Mouse (Mus musculus) forebrain, embryonic 11.5 days (tissue): ENCODE measurements around the gene Stk32c. TPM values are rescaled to one million over a fixed set of nuclear protein-coding genes. Genes with fewer than 3 reads are reported as not detected.

Experiments used
- ATAC-seq: fragments of 200-750 bp; cut with Nextera tagmentation; replicated peaks from 2 replicates; pipeline ENCODE4 v1.8.0; 2017; ENCODE audit warnings: moderate TSS enrichment; ENCODE audit not compliant: low FRiP score
- DNase-seq: peaks from one replicate; pipeline ENCODE4 v3.0.0-alpha.2; 2017; ENCODE audit warnings: low spot score
- H3K27ac ChIP-seq: fragments of 300-500 bp; sonication (generic); 2 replicates; pipeline ENCODE4 v1.5.1; 2014; ENCODE audit warnings: low read depth, low read length
- H3K27me3 ChIP-seq: fragments of 300-500 bp; sonication (generic); 2 replicates; pipeline ENCODE4 v1.6.1; 2014; ENCODE audit warnings: mild to moderate bottlenecking, low read length, mixed read lengths; ENCODE audit not compliant: control insufficient read depth, insufficient read depth
- H3K36me3 ChIP-seq: fragments of 300-500 bp; sonication (generic); 2 replicates; pipeline ENCODE4 v1.6.1; 2014; ENCODE audit warnings: mild to moderate bottlenecking, low read length, moderate library complexity, mixed read lengths; ENCODE audit not compliant: control insufficient read depth, insufficient read depth
- H3K4me1 ChIP-seq: fragments of 300-500 bp; sonication (generic); replicated peaks from 2 replicates; pipeline ENCODE4 v1.6.1; 2014; ENCODE audit warnings: low read length, mixed read lengths; ENCODE audit not compliant: control insufficient read depth, insufficient read depth
- H3K4me2 ChIP-seq: fragments of 300-500 bp; sonication (generic); 2 replicates; pipeline ENCODE4 v1.6.1; 2014; ENCODE audit warnings: low read depth, mild to moderate bottlenecking, low read length, moderate library complexity, mixed read lengths; ENCODE audit not compliant: severe bottlenecking
- H3K4me3 ChIP-seq: fragments of 300-500 bp; sonication (generic); 2 replicates; pipeline ENCODE4 v1.5.1; 2014; ENCODE audit warnings: low read depth, low read length
- H3K9ac ChIP-seq: fragments of 300-500 bp; sonication (generic); 2 replicates; pipeline ENCODE4 v1.6.1; 2014; ENCODE audit warnings: low read length
- H3K9me3 ChIP-seq: fragments of 300-500 bp; sonication (generic); 2 replicates; pipeline ENCODE4 v1.6.1; 2016; ENCODE audit warnings: low read length, mixed read lengths; ENCODE audit not compliant: control insufficient read depth
- WGBS: fragments of 180-500 bp; shearing (Covaris S2); extraction: QIAGEN DNeasy Blood & Tissue Kit; methylation state at CpG from one replicate; pipeline ENCODE4 v1.1.7; 2014; 5-methylcytosine and 5-hydroxymethylcytosine counted together
- polyA plus RNA-seq: library from polyadenylated mRNA; unstranded; fragments of >200 nt; fragmentation: Nextera tagmentation; extraction: Ambion mirVana; gene quantifications from 2 replicates; pipeline ENCODE4 v1.2.1, GENCODE M21; 2014

Stk32c gene
- polyA plus RNA-seq, 1 experiment from 2014 or later, result 0.16 TPM

DNA sequence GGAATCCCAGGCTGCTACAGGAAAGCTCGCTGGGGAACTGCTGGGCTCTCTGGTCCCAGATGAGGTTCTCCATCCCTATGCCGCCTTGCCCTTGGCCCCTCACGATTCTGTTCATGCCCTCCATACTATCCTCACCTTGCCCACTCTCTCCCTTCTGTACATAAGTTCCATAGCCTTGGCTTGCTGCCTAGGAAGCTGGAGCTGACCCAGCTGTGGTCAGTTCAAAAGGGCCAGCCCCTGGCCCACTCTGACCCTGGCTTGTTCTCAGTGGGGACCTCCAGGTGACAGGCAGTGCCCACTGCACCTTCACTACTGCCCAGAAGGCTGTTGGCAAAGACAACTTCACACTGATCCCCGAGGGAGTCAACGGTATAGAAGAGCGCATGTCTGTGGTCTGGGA lies 116.7 kb downstream of the Stk32c start:
- no peaks in the 10 kb centered on the region for H3K9me3 ChIP-seq
- H3K27ac ChIP-seq, result no peak overlapping the region
- no peaks in the 10 kb centered on the region for H3K27me3 ChIP-seq
- DNase-seq, result no peak
- H3K9ac ChIP-seq, result no peak overlapping the region
- H3K4me1 ChIP-seq, result no peaks in the 10 kb centered on the region
- no peak overlapping the region for H3K4me3 ChIP-seq
- H3K4me2 ChIP-seq, result no peak overlapping the region
- 95% methylated on average over 6 of the region's 6 CpGs for WGBS
- no peak for ATAC-seq
- peaks cover 2% of the 10 kb centered on the region; the same call in 1 of the 2 replicates for H3K36me3 ChIP-seq

DNA sequence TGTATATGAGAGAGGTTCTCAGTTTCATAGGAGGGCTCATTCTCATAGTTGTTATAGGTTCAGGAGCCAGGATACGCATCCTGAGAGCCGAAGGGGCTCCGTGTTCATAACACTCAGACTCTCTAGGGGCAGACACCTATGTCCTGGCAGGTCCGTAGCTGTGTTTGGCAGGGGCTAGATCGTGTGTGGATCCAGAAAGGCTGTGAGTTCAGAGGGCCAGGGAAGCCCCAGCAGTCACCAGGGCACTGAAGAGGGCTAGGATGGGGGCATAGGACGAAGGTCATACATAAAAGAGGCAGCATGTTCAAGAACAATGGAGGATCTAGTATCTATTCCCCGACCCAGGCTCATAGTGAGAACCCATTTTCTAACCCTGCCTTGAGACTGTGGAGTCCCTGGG lies 117.8 kb downstream of the Stk32c start:
- Histone ChIP-seq H3K27ac (no peak overlapping the region), H3K4me3 (no peak overlapping the region), H3K36me3 (peaks cover 2% of the 10 kb centered on the region; the same call in 1 of the 2 replicates), H3K4me2 (no peak overlapping the region), H3K27me3 (no peaks in the 10 kb centered on the region), H3K4me1 (no peaks in the 10 kb centered on the region), H3K9ac (no peak overlapping the region), H3K9me3 (no peaks in the 10 kb centered on the region)
- WGBS, result 88% methylated on average over 7 of the region's 7 CpGs
- ATAC-seq (no peak), DNase-seq (no peak)

DNA sequence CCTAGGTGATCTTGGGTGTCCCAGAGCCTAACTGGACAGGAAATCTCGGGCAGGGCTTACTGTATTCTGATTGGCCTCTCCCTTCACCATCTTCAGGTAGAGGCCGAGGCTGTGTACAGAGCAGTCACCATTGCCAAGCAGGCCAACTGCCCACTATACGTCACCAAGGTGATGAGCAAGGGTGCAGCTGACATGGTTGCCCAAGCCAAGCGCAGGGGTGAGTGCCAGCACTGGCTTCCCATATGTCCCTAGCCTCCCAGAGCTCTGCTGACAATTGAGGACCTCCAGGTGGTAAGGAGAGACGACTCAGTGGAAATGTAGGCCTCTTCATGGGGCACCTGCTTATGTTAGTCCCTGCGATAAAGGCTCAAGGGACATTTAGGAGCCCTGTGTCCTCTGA lies 118.3 kb downstream of the Stk32c start:
- no peak overlapping the region for H3K4me2 ChIP-seq
- no peaks in the 10 kb centered on the region for H3K27me3 ChIP-seq
- H3K4me3 ChIP-seq, result no peak overlapping the region
- no peaks in the 10 kb centered on the region for H3K4me1 ChIP-seq
- peaks cover 2% of the 10 kb centered on the region; the same call in 1 of the 2 replicates for H3K36me3 ChIP-seq
- no peak overlapping the region for H3K9ac ChIP-seq
- H3K27ac ChIP-seq, result no peak overlapping the region
- DNase-seq (no peak), ATAC-seq (no peak)
- H3K9me3 ChIP-seq, result no peaks in the 10 kb centered on the region
- WGBS, result 86% methylated on average over 6 of the region's 6 CpGs

DNA sequence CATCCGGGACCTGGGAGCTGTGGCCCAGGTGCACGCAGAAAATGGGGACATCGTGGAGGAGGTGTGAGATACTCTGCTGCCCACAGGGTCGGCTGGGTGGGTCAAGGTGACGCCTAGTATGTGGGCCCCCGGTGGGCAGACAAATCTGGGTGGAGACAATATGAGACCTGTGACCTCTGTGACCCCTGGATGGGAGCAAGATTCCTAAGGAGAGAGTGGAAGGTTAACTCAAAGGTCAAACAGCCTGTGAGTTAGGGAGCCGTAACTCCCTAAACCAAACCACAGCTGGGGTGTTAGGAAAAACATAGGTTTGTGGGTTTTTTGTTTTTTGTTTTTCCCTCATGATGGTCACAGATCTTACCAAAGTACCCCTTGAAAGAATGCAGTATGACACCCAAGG lies 119.3 kb downstream of the Stk32c start:
- Histone ChIP-seq H3K4me2 (no peak overlapping the region), H3K27me3 (no peaks in the 10 kb centered on the region), H3K9ac (no peak overlapping the region), H3K27ac (no peak overlapping the region), H3K4me3 (no peak overlapping the region), H3K9me3 (no peaks in the 10 kb centered on the region), H3K4me1 (no peaks in the 10 kb centered on the region), H3K36me3 (peaks cover 2% of the 10 kb centered on the region; the same call in 1 of the 2 replicates)
- ATAC-seq (no peak), DNase-seq (no peak)
- 82% methylated on average over 7 of the region's 7 CpGs for WGBS

DNA sequence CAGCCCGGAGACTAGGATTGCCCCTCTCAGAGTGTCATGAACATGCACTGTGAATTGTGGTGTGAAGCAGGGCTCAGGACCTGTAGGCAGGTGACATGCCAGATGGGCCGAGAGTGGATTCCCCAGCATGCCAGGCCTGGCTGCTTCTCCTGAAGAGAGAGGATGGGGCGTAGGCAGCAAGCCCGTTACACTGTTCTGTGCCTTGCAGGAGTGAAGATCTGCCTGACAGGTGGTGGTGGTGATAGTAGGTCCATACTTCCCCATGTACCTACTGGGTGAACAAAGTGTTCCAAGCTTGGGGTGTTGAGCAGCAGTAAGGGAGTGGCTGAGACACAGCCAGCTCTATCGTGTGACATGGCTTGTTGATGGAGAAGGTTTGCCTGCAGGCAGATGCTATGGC lies 120.0 kb downstream of the Stk32c start:
- 89% methylated on average over 5 of the region's 5 CpGs for WGBS
- DNase-seq, result no peak
- H3K36me3 ChIP-seq, result peaks cover 2% of the 10 kb centered on the region; the same call in 1 of the 2 replicates

DNA sequence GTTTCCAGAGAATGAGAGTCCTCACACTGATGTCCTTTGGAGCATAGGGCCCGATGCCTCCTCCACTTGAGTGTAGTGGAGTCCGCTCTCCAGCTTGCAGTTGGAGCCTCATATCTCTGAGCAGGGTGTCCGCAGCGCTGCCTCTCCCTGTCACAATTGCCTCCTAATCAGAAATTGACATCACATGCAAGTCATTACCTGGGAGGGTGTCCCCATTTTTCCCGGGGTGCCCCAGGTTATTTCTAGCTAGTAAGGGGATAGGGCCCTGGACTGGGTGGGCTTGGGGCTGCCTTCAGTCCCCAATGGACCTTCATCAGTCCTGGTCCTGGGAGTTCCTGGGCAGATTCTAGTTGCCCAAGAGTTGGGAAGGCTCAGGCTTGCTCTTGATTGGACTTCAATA lies 120.4 kb downstream of the Stk32c start:
- no peaks in the 10 kb centered on the region for H3K27me3 ChIP-seq
- WGBS, result 94% methylated on average over 5 of the region's 5 CpGs
- no peaks in the 10 kb centered on the region for H3K4me1 ChIP-seq
- H3K9me3 ChIP-seq, result no peaks in the 10 kb centered on the region
- peaks cover 2% of the 10 kb centered on the region; the same call in 1 of the 2 replicates for H3K36me3 ChIP-seq
- H3K4me3 ChIP-seq, result no peak overlapping the region
- H3K27ac ChIP-seq, result no peak overlapping the region
- ATAC-seq, result no peak
- DNase-seq, result no peak
- no peak overlapping the region for H3K9ac ChIP-seq
- H3K4me2 ChIP-seq, result no peak overlapping the region

More for the DNA sequence above, 120.0 kb downstream of the Stk32c start:
- no peaks in the 10 kb centered on the region for H3K4me1 ChIP-seq
- H3K27me3 ChIP-seq, result no peaks in the 10 kb centered on the region
- H3K9ac ChIP-seq, result no peak overlapping the region
- no peak overlapping the region for H3K27ac ChIP-seq
- no peak overlapping the region for H3K4me3 ChIP-seq
- no peak overlapping the region for H3K4me2 ChIP-seq
- no peaks in the 10 kb centered on the region for H3K9me3 ChIP-seq
- ATAC-seq, result no peak

DNA sequence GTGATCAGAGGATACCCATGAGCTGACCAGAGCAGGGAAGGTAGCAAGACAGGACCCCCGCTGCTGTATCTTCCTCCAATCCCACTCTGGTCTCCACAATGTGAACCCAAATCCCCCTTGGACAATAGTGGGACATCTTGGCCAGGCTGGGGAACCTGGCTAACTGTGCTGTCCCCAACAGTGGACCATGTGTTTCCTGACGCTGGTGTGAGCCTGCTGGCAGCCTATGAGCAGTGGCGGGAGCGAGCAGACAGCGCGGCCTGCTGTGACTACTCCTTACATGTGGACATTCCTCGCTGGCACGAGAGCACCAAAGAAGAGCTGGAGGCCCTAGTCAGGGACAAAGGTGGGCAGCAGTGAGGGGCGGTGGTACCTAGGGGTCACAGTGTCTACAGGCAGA lies 121.4 kb downstream of the Stk32c start:
- H3K4me2 ChIP-seq, result no peak overlapping the region
- ATAC-seq (no peak), DNase-seq (no peak)
- no peak overlapping the region for H3K4me3 ChIP-seq
- H3K27me3 ChIP-seq, result peaks cover 2% of the 10 kb centered on the region
- H3K36me3 ChIP-seq, result peaks cover 2% of the 10 kb centered on the region; the same call in 1 of the 2 replicates
- WGBS, result 92% methylated on average over 9 of the region's 9 CpGs
- no peaks in the 10 kb centered on the region for H3K9me3 ChIP-seq
- H3K4me1 ChIP-seq, result no peaks in the 10 kb centered on the region
- no peak overlapping the region for H3K9ac ChIP-seq
- no peak overlapping the region for H3K27ac ChIP-seq

DNA sequence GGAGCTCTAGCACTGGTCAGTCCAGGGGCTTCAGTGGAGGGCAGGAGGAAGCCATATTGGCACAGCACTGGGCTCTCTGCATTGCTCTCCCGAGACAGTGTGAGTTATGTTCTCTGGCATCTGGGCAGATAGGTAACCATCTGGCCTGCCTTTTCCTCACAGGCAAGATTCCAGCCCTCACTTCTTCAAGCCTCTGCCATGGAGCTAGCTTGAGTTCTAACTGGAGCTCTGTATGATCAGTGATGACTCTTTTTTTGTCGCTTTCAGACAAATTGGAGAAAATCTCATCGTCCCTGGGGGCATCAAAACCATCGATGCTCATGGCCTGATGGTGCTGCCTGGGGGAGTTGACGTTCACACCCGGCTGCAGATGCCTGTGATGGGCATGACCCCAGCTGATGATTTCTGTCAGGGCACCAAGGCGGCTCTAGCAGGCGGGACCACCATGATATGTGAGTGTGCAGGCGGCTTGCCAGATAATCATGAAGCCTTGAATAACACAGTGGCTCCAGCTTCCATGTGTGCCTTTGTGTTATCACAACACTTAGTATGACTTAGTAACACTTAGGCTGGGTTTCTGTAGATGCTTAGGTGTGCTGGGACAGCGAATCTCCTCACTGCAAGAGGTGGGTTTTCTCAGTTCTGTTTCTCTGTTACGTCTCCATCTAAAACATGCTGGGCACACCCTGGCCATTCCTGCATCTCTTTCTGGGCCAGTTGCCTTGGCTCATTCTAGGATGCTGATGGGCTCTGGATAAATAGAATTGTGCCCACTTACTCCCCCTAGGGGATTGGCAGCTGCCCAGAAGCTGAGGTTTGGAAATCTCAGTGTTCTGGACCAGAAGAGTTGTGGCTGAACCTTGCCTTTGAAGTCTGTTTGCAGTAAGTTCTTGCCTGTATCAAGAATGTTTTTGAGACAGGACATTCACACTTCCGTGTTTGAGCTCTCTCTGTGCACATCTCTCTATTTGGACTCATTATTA lies 122.9 kb downstream of the Stk32c start:
- no peak for ATAC-seq
- peaks cover 2% of the 10 kb centered on the region; the same call in 1 of the 2 replicates for H3K36me3 ChIP-seq

More for the DNA sequence above, 122.9 kb downstream of the Stk32c start:
- DNase-seq, result no peak
- 87% methylated on average over 12 of the region's 12 CpGs for WGBS
- Histone ChIP-seq H3K4me1 (no peaks in the 10 kb centered on the region), H3K4me3 (no peak overlapping the region), H3K27ac (no peak overlapping the region), H3K27me3 (peaks cover 2% of the 10 kb centered on the region), H3K4me2 (no peak overlapping the region), H3K9me3 (no peaks in the 10 kb centered on the region), H3K9ac (no peak overlapping the region)
